Mouse (Mus musculus) myocyte (in vitro differentiated cells): ENCODE measurements at regions not wholly inside any gene's neighbourhood (a gene's known extent, or its start where the extent isn't known, plus 50 kb on each side); places are given as distances from the start of the nearest gene placed in this dataset.

ENCODE experiments used
- H3K27me3 ChIP-seq: one replicate; pipeline ENCODE4 v1.6.1; 2011; ENCODE audit not compliant: control insufficient read depth, insufficient read depth, insufficient read length
- H3K36me3 ChIP-seq: one replicate; pipeline ENCODE4 v1.6.1; 2011; ENCODE audit not compliant: control insufficient read depth, insufficient read depth
- H3K4me2 ChIP-seq: one replicate; pipeline ENCODE4 v1.6.1; 2011; ENCODE audit warnings: low read depth, control low read depth
- H3K4me3 ChIP-seq: one replicate; pipeline ENCODE4 v1.5.1; 2011; ENCODE audit warnings: mild to moderate bottlenecking, control low read depth, moderate library complexity
- H3K79me2 ChIP-seq: one replicate; pipeline ENCODE4 v1.6.1; 2011; ENCODE audit not compliant: control insufficient read depth, insufficient read depth
- H3ac ChIP-seq: one replicate; pipeline ENCODE4 v1.6.1; 2011; ENCODE audit not compliant: control insufficient read depth, insufficient read length
- CEBPB ChIP-seq: IDR thresholded peaks from 2 replicates; pipeline ENCODE4 v1.6.1; 2011; ENCODE audit warnings: mild to moderate bottlenecking, moderate library complexity; ENCODE audit not compliant: poor library complexity, insufficient read depth, severe bottlenecking
- E2F4 ChIP-seq: IDR thresholded peaks from one replicate; pipeline ENCODE4 v1.6.1; 2011; ENCODE audit warnings: mild to moderate bottlenecking, control low read depth, moderate library complexity; ENCODE audit not compliant: insufficient read depth
- MAX ChIP-seq: IDR thresholded peaks from one replicate; pipeline ENCODE4 v1.6.1; 2011; ENCODE audit warnings: low read depth, mild to moderate bottlenecking, control low read depth
- MYOD1 ChIP-seq, 3 experiments: IDR thresholded peaks; one replicate each; pipeline ENCODE4 v1.6.1; 2011; ENCODE audit warnings: control low read depth in 2 of 3, low read depth in 2 of 3, mild to moderate bottlenecking in 2 of 3, moderate library complexity in 1 of 3; ENCODE audit not compliant: insufficient read length in 2 of 3, control insufficient read depth in 1 of 3
- MYOG ChIP-seq, 3 experiments: IDR thresholded peaks; one replicate each; pipeline ENCODE4 v1.6.1; 2011; ENCODE audit warnings: control low read depth in 2 of 3, low read depth in 2 of 3, mild to moderate bottlenecking in 2 of 3; ENCODE audit not compliant: insufficient read length in 2 of 3, control insufficient read depth in 1 of 3, insufficient read depth in 1 of 3
- POLR2A ChIP-seq: IDR thresholded peaks from one replicate; pipeline ENCODE4 v1.6.1; 2011; ENCODE audit warnings: low read depth, mild to moderate bottlenecking, control low read depth, moderate library complexity; ENCODE audit not compliant: insufficient read length
- POLR2AphosphoS2 ChIP-seq: IDR thresholded peaks from one replicate; pipeline ENCODE4 v1.6.1; 2011; ENCODE audit warnings: low read depth, control low read depth; ENCODE audit not compliant: insufficient read length
- REST ChIP-seq: IDR thresholded peaks from one replicate; pipeline ENCODE4 v1.6.1; 2011; ENCODE audit warnings: mild to moderate bottlenecking, control low read depth, moderate library complexity; ENCODE audit not compliant: insufficient read depth, insufficient read length
- SRF ChIP-seq: IDR thresholded peaks from one replicate; pipeline ENCODE4 v1.6.1; 2011; ENCODE audit warnings: low read depth; ENCODE audit not compliant: control insufficient read depth, insufficient read length
- TCF12 ChIP-seq: IDR thresholded peaks from one replicate; pipeline ENCODE4 v1.6.1; 2011; ENCODE audit warnings: mild to moderate bottlenecking, control low read depth; ENCODE audit not compliant: poor library complexity, insufficient read depth, severe bottlenecking
- TCF3 ChIP-seq: IDR thresholded peaks from one replicate; pipeline ENCODE4 v1.6.1; 2011; ENCODE audit warnings: low read depth, control low read depth; ENCODE audit not compliant: insufficient read length
- USF1 ChIP-seq: IDR thresholded peaks from one replicate; pipeline ENCODE4 v1.6.1; 2011; ENCODE audit warnings: low read depth, mild to moderate bottlenecking, control low read depth, moderate library complexity

DNA sequence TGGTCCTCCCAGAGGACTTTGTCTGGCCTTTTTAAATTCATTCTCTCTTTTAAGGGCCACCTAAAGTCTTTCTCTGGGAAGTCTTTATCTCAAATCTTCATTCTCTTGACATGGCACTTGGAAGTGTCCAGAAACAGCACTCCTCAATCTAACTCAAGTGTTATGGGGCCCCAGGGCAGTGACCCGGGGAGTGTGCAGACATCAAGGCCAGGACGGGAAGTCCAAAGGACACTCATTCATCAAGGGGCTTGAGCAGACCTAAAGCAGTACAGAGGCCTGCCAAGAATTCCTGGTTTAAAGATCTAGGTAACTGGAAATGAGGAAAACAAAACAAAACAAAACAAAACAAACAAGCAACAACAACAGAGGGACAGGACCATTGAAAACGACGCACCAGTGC, 205.8 kb upstream of the Daam1 start:
- no peaks in the 10 kb centered on the region for H3K79me2 ChIP-seq
- no peak overlapping the region for H3ac ChIP-seq
- no peak for TF ChIP-seq POLR2A
- no peak for TF ChIP-seq REST
- TF ChIP-seq E2F4: no peak
- TF ChIP-seq TCF12: no peak
- TF ChIP-seq MYOG (IDR thresholded peaks at IDR 0.05; ENCODE audit: control insufficient read depth in 1 of 3, insufficient read depth in 1 of 3, insufficient read length in 2 of 3, low read depth in 2 of 3): no peak
- TF ChIP-seq CEBPB: no peak
- no peak for TF ChIP-seq POLR2AphosphoS2
- TF ChIP-seq TCF3: no peak
- no peak for TF ChIP-seq SRF
- no peak for TF ChIP-seq MAX
- no peak for TF ChIP-seq MYOD1 (IDR thresholded peaks at IDR 0.05; ENCODE audit: control insufficient read depth in 1 of 3, insufficient read length in 2 of 3, low read depth in 2 of 3)
- no peak for TF ChIP-seq USF1
- H3K36me3 ChIP-seq: no peaks in the 10 kb centered on the region
- H3K4me2 ChIP-seq: no peak overlapping the region
- H3K4me3 ChIP-seq: no peak overlapping the region
- no peaks in the 10 kb centered on the region for H3K27me3 ChIP-seq

DNA sequence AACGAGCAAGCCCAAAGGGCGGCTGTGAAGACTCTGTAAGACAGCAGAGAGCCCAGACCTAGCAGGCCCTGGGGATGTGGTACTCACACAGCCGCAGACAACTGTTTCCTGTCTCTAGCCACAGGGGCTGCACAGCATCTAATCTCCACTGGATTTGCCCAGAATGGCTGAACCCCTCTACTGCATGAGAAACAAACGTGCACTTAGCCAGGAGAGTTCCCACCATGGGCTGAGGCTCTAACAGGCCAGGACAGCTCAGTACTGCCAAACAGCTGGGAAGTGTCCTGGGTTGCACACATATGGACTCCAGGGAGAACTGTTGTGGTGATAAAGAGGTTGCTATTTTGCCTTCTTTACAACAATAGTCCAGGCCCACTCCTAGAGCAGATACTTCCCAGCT, 204.1 kb upstream of the Daam1 start:
- no peaks in the 10 kb centered on the region for H3K79me2 ChIP-seq
- TF ChIP-seq TCF12: no peak
- TF ChIP-seq REST: no peak
- TF ChIP-seq POLR2A: no peak

DNA sequence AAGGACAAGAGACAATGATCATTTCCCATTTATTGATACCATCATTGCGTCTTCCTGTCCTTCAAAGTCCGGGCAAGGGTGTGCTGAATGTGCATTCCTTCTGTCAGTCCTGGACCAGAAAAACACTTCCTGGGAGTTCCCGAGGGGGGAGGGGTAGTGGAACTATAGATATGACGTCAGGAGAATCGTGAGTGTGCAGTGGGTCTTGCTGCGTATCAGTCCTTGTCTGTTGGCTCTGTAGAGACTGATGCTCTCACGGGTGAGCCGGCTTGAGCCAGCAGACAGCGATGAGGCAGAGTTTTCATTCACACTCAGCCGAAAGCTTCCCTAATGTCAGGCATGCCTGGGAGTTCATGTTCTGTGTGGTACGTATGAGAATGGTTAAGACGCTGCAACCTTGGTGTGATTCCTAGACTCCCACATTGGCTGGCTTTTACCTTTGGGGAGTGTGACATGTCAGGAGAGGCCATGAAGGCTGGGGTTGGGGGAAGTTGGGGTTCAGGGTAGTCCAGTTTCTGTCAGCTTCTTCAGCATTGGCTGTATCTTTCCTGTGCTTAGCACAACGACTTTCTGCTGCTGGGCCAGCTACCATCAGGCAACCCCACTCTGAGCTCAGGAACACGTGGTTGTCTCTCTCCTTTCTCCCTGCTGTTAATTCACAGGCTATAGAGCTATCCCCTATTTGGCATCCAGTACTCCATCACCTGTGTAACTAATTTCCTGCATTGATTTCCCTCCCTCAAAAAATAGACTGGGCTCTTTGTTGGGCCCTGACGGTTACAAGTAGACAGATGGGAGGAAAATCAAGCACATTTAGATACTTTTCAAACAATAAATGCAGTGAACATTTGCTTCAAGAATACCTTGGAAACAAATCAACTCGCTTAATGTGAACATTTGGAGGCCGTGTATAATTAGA, 203.2 kb upstream of the Daam1 start:
- H3K79me2 ChIP-seq: no peaks in the 10 kb centered on the region
- H3K4me2 ChIP-seq: no peak overlapping the region
- TF ChIP-seq MYOD1 (IDR thresholded peaks at IDR 0.05; ENCODE audit: control insufficient read depth in 1 of 3, insufficient read length in 2 of 3, low read depth in 2 of 3) (no peak), POLR2A (no peak), E2F4 (no peak), TCF3 (no peak), MYOG (IDR thresholded peaks at IDR 0.05; ENCODE audit: control insufficient read depth in 1 of 3, insufficient read depth in 1 of 3, insufficient read length in 2 of 3, low read depth in 2 of 3) (no peak)
- no peaks in the 10 kb centered on the region for H3K36me3 ChIP-seq
- H3K4me3 ChIP-seq: no peak overlapping the region
- H3ac ChIP-seq: no peak overlapping the region
- no peaks in the 10 kb centered on the region for H3K27me3 ChIP-seq

More for the DNA sequence above, 204.1 kb upstream of the Daam1 start:
- no peak overlapping the region for H3K4me3 ChIP-seq
- no peak overlapping the region for H3K4me2 ChIP-seq
- H3K36me3 ChIP-seq: no peaks in the 10 kb centered on the region
- H3K27me3 ChIP-seq: no peaks in the 10 kb centered on the region
- no peak overlapping the region for H3ac ChIP-seq

DNA sequence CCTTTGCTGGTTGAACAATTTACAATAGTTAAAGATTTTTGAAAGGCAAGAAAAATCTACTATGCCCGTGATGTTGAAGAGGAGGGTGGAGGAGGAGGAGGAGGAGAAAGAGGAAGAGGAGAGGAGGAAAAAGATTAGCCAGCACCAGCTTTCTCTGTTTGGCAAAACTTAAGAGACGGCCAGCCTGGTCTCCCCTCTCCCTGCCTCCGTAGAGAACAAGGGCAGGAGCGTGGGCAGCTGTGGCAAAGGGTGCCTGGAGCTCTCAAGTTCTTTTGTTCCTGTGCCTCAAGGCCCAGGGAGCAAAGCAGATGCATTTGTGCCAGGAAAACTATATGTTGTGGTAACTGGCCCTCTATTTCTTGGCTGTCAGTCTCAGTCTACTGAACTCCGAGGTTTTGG, 202.5 kb upstream of the Daam1 start:
- no peak overlapping the region for H3ac ChIP-seq
- H3K36me3 ChIP-seq: no peaks in the 10 kb centered on the region
- no peak for TF ChIP-seq TCF12
- no peak for TF ChIP-seq SRF
- no peak for TF ChIP-seq POLR2AphosphoS2
- no peak for TF ChIP-seq CEBPB
- TF ChIP-seq POLR2A: no peak
- no peak for TF ChIP-seq REST
- TF ChIP-seq MYOG (IDR thresholded peaks at IDR 0.05; ENCODE audit: control insufficient read depth in 1 of 3, insufficient read depth in 1 of 3, insufficient read length in 2 of 3, low read depth in 2 of 3): no peak
- TF ChIP-seq MYOD1 (IDR thresholded peaks at IDR 0.05; ENCODE audit: control insufficient read depth in 1 of 3, insufficient read length in 2 of 3, low read depth in 2 of 3): no peak
- no peak for TF ChIP-seq USF1
- no peak for TF ChIP-seq E2F4
- TF ChIP-seq TCF3: no peak
- H3K79me2 ChIP-seq: no peaks in the 10 kb centered on the region
- H3K4me2 ChIP-seq: no peak overlapping the region
- H3K27me3 ChIP-seq: no peaks in the 10 kb centered on the region
- H3K4me3 ChIP-seq: no peak overlapping the region

DNA sequence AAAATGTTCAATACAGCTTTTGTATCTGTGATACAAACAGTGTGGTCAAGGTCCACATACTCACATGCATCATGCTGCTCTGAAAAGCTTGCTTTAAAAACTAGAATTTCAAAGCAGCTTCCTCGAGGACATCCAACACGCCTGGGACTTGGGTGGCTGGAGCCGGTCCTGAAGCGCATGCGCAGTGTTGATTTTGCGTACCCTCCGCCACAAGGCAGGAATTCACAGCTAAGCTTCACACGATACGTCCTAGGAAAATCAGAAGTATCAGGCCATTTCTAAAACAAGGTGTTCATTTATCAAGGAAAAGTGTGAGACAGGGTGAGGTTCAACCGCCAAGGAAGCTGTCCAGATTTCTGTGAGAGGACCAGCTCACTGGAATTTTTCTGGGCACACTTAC, 202.1 kb upstream of the Daam1 start:
- H3K4me3 ChIP-seq: no peak overlapping the region
- H3K4me2 ChIP-seq: no peak overlapping the region
- TF ChIP-seq MYOG (IDR thresholded peaks at IDR 0.05; ENCODE audit: control insufficient read depth in 1 of 3, insufficient read depth in 1 of 3, insufficient read length in 2 of 3, low read depth in 2 of 3): no peak
- TF ChIP-seq TCF3: no peak
- no peak for TF ChIP-seq MAX
- no peak for TF ChIP-seq POLR2A
- no peak for TF ChIP-seq MYOD1 (IDR thresholded peaks at IDR 0.05; ENCODE audit: control insufficient read depth in 1 of 3, insufficient read length in 2 of 3, low read depth in 2 of 3)
- no peak for TF ChIP-seq E2F4
- no peak for TF ChIP-seq USF1
- no peak for TF ChIP-seq SRF
- TF ChIP-seq POLR2AphosphoS2: no peak
- TF ChIP-seq REST: no peak
- H3K27me3 ChIP-seq: no peaks in the 10 kb centered on the region
- H3ac ChIP-seq: no peak overlapping the region
- no peaks in the 10 kb centered on the region for H3K36me3 ChIP-seq
- no peaks in the 10 kb centered on the region for H3K79me2 ChIP-seq
